Mouse (Mus musculus) stomach, postnatal 0 days (tissue): ENCODE measurements around the gene Abcc4.

Source experiments
- CTCF ChIP-seq: IDR thresholded peaks from 2 replicates; pipeline ENCODE4 v1.5.1; 2016; ENCODE audit warnings: antibody characterized with exemption, low read depth, mild to moderate bottlenecking, moderate library complexity
- EP300 ChIP-seq: optimal IDR thresholded peaks from 2 replicates; pipeline ENCODE3; 2016; ENCODE audit warnings: antibody characterized with exemption

GRCm38 (mm10) chr14:118437156-118437931 is 268.7 kb downstream of the Abcc4 start:
- TF ChIP-seq EP300 (no peak), CTCF (no peak)
